Mouse (Mus musculus): ENCODE data around the gene Gatd1. TPM values are rescaled to one million over a fixed set of nuclear protein-coding genes. Genes with fewer than 3 reads are reported as not detected.

Gene Gatd1
- polyA plus RNA-seq, 1 experiment from 2014 or later: 50.0 TPM

GRCm38 (mm10) chr7:141459301-141459711, 45.4 kb upstream of the Gatd1 start:
- Histone ChIP-seq H3K36me3 (ENCODE audit: insufficient read depth, low read length) (peaks cover 13% of the 10 kb centered on the region; the same call in 1 of the 2 replicates), H3K9ac (ENCODE audit: low read depth, low read length) (no peak overlapping the region), H3K27me3 (ENCODE audit: insufficient read depth, low read length) (no peaks in the 10 kb centered on the region), H3K4me2 (ENCODE audit: low read length) (no peak overlapping the region), H3K9me3 (replicated peaks; ENCODE audit: low read length) (no peaks in the 10 kb centered on the region), H3K4me3 (replicated peaks; ENCODE audit: low read depth, low read length) (no peak overlapping the region), H3K4me1 (replicated peaks; ENCODE audit: insufficient read depth, low read length) (peaks cover 20% of the 10 kb centered on the region), H3K27ac (no peak overlapping the region)
- 92% methylated on average over 17 of the region's 17 CpGs for WGBS
- ATAC-seq (replicated peaks; ENCODE audit: low FRiP score, low read depth): no peak
- TF ChIP-seq CTCF (IDR thresholded peaks at IDR 0.05; ENCODE audit: low read depth): no peak
- DNase-seq (ENCODE audit: low spot score): no peak

- peaks cover 15% of the 10 kb centered on the region for H3K4me1 ChIP-seq (replicated peaks; ENCODE audit: insufficient read depth, low read length)
- WGBS: 92% methylated on average over 11 of the region's 11 CpGs
Measured at GRCm38 (mm10) chr7:141458661-141459060, 44.7 kb upstream of the Gatd1 start.

GRCm38 (mm10) chr7:141457986-141458660, 44.2 kb upstream of the Gatd1 start:
- Histone ChIP-seq H3K9me3 (replicated peaks; ENCODE audit: low read length) (no peaks in the 10 kb centered on the region), H3K27ac (no peak overlapping the region), H3K4me3 (replicated peaks; ENCODE audit: low read depth, low read length) (no peak overlapping the region), H3K27me3 (ENCODE audit: insufficient read depth, low read length) (no peaks in the 10 kb centered on the region), H3K9ac (ENCODE audit: low read depth, low read length) (no peak overlapping the region), H3K4me2 (ENCODE audit: low read length) (no peak overlapping the region), H3K4me1 (replicated peaks; ENCODE audit: insufficient read depth, low read length) (peaks cover 15% of the 10 kb centered on the region), H3K36me3 (ENCODE audit: insufficient read depth, low read length) (peaks cover 13% of the 10 kb centered on the region; the same call in 1 of the 2 replicates)
- DNase-seq (ENCODE audit: low spot score) (peak; percentile 58), ATAC-seq (replicated peaks; ENCODE audit: low FRiP score, low read depth) (no peak)
- TF ChIP-seq CTCF (IDR thresholded peaks at IDR 0.05; ENCODE audit: low read depth): peak; percentile 69
- 75% methylated on average over 15 of the region's 15 CpGs for WGBS

More at GRCm38 (mm10) chr7:141458661-141459060, 44.7 kb upstream of the Gatd1 start:
- H3K27ac ChIP-seq: no peak overlapping the region
- peaks cover 13% of the 10 kb centered on the region; the same call in 1 of the 2 replicates for H3K36me3 ChIP-seq (ENCODE audit: insufficient read depth, low read length)
- ATAC-seq (replicated peaks; ENCODE audit: low FRiP score, low read depth) (no peak), DNase-seq (ENCODE audit: low spot score) (no peak)
- no peak for TF ChIP-seq CTCF (IDR thresholded peaks at IDR 0.05; ENCODE audit: low read depth)
- H3K9me3 ChIP-seq (replicated peaks; ENCODE audit: low read length): no peaks in the 10 kb centered on the region
- H3K4me3 ChIP-seq (replicated peaks; ENCODE audit: low read depth, low read length): no peak overlapping the region
- H3K27me3 ChIP-seq (ENCODE audit: insufficient read depth, low read length): no peaks in the 10 kb centered on the region
- H3K9ac ChIP-seq (ENCODE audit: low read depth, low read length): no peak overlapping the region
- H3K4me2 ChIP-seq (ENCODE audit: low read length): no peak overlapping the region

- H3K9ac ChIP-seq (ENCODE audit: low read depth, low read length): no peak overlapping the region
- 95% methylated on average over 14 of the region's 14 CpGs for WGBS
- peaks cover 10% of the 10 kb centered on the region for H3K4me1 ChIP-seq (replicated peaks; ENCODE audit: insufficient read depth, low read length)
- no peak for TF ChIP-seq CTCF (IDR thresholded peaks at IDR 0.05; ENCODE audit: low read depth)
- H3K4me3 ChIP-seq (replicated peaks; ENCODE audit: low read depth, low read length): no peak overlapping the region
- no peaks in the 10 kb centered on the region for H3K9me3 ChIP-seq (replicated peaks; ENCODE audit: low read length)
- peaks cover 13% of the 10 kb centered on the region; the same call in 1 of the 2 replicates for H3K36me3 ChIP-seq (ENCODE audit: insufficient read depth, low read length)
- no peak for DNase-seq (ENCODE audit: low spot score)
- no peak overlapping the region for H3K4me2 ChIP-seq (ENCODE audit: low read length)
- no peak overlapping the region for H3K27ac ChIP-seq
- H3K27me3 ChIP-seq (ENCODE audit: insufficient read depth, low read length): no peaks in the 10 kb centered on the region
- no peak for ATAC-seq (replicated peaks; ENCODE audit: low FRiP score, low read depth)
Measured at GRCm38 (mm10) chr7:141457236-141457635, 43.3 kb upstream of the Gatd1 start.

GRCm38 (mm10) chr7:141456739-141457138, 42.8 kb upstream of the Gatd1 start:
- H3K27ac ChIP-seq: no peak overlapping the region
- no peaks in the 10 kb centered on the region for H3K27me3 ChIP-seq (ENCODE audit: insufficient read depth, low read length)
- no peak overlapping the region for H3K9ac ChIP-seq (ENCODE audit: low read depth, low read length)
- H3K4me2 ChIP-seq (ENCODE audit: low read length): peak overlapping the region; percentile 72
- DNase-seq (ENCODE audit: low spot score): no peak
- H3K4me1 ChIP-seq (replicated peaks; ENCODE audit: insufficient read depth, low read length): peaks cover 5% of the 10 kb centered on the region
- ATAC-seq (replicated peaks; ENCODE audit: low FRiP score, low read depth): no peak
- 95% methylated on average over 6 of the region's 6 CpGs for WGBS
- H3K9me3 ChIP-seq (replicated peaks; ENCODE audit: low read length): no peaks in the 10 kb centered on the region
- peaks cover 15% of the 10 kb centered on the region for H3K36me3 ChIP-seq (ENCODE audit: insufficient read depth, low read length)
- H3K4me3 ChIP-seq (replicated peaks; ENCODE audit: low read depth, low read length): no peak overlapping the region
- no peak for TF ChIP-seq CTCF (IDR thresholded peaks at IDR 0.05; ENCODE audit: low read depth)

- Histone ChIP-seq H3K27ac (peak overlapping the region; percentile 96), H3K4me2 (ENCODE audit: low read length) (peak overlapping the region; percentile 72), H3K4me3 (replicated peaks; ENCODE audit: low read depth, low read length) (peak overlapping the region; percentile 74), H3K4me1 (replicated peaks; ENCODE audit: insufficient read depth, low read length) (0 out of 2 replicates have a peak, but pooled peaks cover 3% of the 10 kb centered on the region), H3K36me3 (ENCODE audit: insufficient read depth, low read length) (peaks cover 23% of the 10 kb centered on the region), H3K9me3 (replicated peaks; ENCODE audit: low read length) (no peaks in the 10 kb centered on the region), H3K27me3 (ENCODE audit: insufficient read depth, low read length) (no peaks in the 10 kb centered on the region), H3K9ac (ENCODE audit: low read depth, low read length) (peak overlapping the region; percentile 74)
- DNase-seq (ENCODE audit: low spot score): peak; percentile 87
- 1% methylated on average over 23 of the region's 23 CpGs for WGBS
- ATAC-seq (replicated peaks; ENCODE audit: low FRiP score, low read depth): peak; percentile 37
- TF ChIP-seq CTCF (IDR thresholded peaks at IDR 0.05; ENCODE audit: low read depth): no peak
Measured at GRCm38 (mm10) chr7:141455610-141456314, 41.8 kb upstream of the Gatd1 start.
